Mouse (Mus musculus): Measurements from ENCODE around the gene Lancl2.

Gene Lancl2

GRCm38 (mm10) chr6:57767112-57767868, 65.0 kb downstream of the Lancl2 start:
- peak; percentile 53 to 70 for DNase-seq (ENCODE audit: low spot score in 2 of 2)

- DNase-seq (ENCODE audit: low spot score in 2 of 2): no peak
Measured at GRCm38 (mm10) chr6:57768948-57769525, 66.7 kb downstream of the Lancl2 start.

GRCm38 (mm10) chr6:57770467-57771190, 68.3 kb downstream of the Lancl2 start:
- no peak for DNase-seq (ENCODE audit: low spot score in 2 of 2)

- DNase-seq (ENCODE audit: low spot score in 2 of 2): no peak
Measured at GRCm38 (mm10) chr6:57773792-57774191, 71.5 kb downstream of the Lancl2 start.

GRCm38 (mm10) chr6:57780359-57780758, 78.0 kb downstream of the Lancl2 start:
- no peak for DNase-seq (ENCODE audit: low spot score in 2 of 2)

- DNase-seq (ENCODE audit: low spot score in 2 of 2): no peak
Measured at GRCm38 (mm10) chr6:57782658-57783057, 80.3 kb downstream of the Lancl2 start.

- no peak for DNase-seq (ENCODE audit: low spot score in 2 of 2)
Measured at GRCm38 (mm10) chr6:57784251-57784650, 81.9 kb downstream of the Lancl2 start.

GRCm38 (mm10) chr6:57787376-57787775, 85.0 kb downstream of the Lancl2 start:
- DNase-seq (ENCODE audit: low spot score in 2 of 2): no peak
